Mouse (Mus musculus) thymus, adult 2 months (tissue): ENCODE measurements around the gene Aldh1a2. TPM values are rescaled to one million over a fixed set of nuclear protein-coding genes. Genes with fewer than 3 reads are reported as not detected.

Experiments
- DNase-seq: peaks from one replicate; pipeline ENCODE4 v3.0.0; 2021
- H3K27ac ChIP-seq: fragments of 200-500 bp; 2 replicates; pipeline ENCODE4 v1.5.1; 2012; ENCODE audit warnings: low read length, control low read depth; ENCODE audit not compliant: control insufficient read depth, insufficient read depth
- H3K27me3 ChIP-seq: fragments of 200-500 bp; 2 replicates; pipeline ENCODE4 v1.6.1; 2012; ENCODE audit warnings: mild to moderate bottlenecking, low read length, moderate library complexity, mixed read lengths; ENCODE audit not compliant: control insufficient read depth, insufficient read depth
- H3K36me3 ChIP-seq: fragments of 200-500 bp; 2 replicates; pipeline ENCODE4 v1.6.1; 2012; ENCODE audit warnings: mild to moderate bottlenecking, low read length, moderate library complexity; ENCODE audit not compliant: control insufficient read depth, insufficient read depth
- H3K4me1 ChIP-seq: fragments of 200-500 bp; replicated peaks from 2 replicates; pipeline ENCODE4 v1.6.1; 2012; ENCODE audit warnings: low read length; ENCODE audit not compliant: control insufficient read depth, insufficient read depth
- H3K4me3 ChIP-seq: fragments of 200-500 bp; 2 replicates; pipeline ENCODE4 v1.5.1; 2012; ENCODE audit warnings: mild to moderate bottlenecking, low read length, control low read depth, moderate library complexity; ENCODE audit not compliant: control insufficient read depth, insufficient read depth
- CTCF ChIP-seq: fragments of 200-500 bp; IDR thresholded peaks from 2 replicates; pipeline ENCODE4 v1.5.1; 2012; ENCODE audit warnings: mild to moderate bottlenecking, control low read depth, low read length, moderate library complexity, borderline replicate concordance; ENCODE audit not compliant: control insufficient read depth, poor library complexity, insufficient read depth; ENCODE audit errors: extremely low read depth
- POLR2A ChIP-seq: fragments of 200-500 bp; IDR thresholded peaks from 2 replicates; pipeline ENCODE4 v1.6.1; 2012; ENCODE audit warnings: mild to moderate bottlenecking, low read length, control low read depth, moderate library complexity; ENCODE audit not compliant: control insufficient read depth, poor library complexity, insufficient read depth; ENCODE audit errors: extremely low read depth
- WGBS: fragments of 180-500 bp; shearing (Covaris S2); methylation state at CpG from one replicate; pipeline ENCODE4 v1.1.7; 2018; 5-methylcytosine and 5-hydroxymethylcytosine counted together
- polyA plus RNA-seq: library from polyadenylated mRNA; depleted of rRNA; stranded (reverse); fragments of >200 nt; gene quantifications from 2 replicates; pipeline ENCODE4 v1.2.3, GENCODE M21; 2012

The Aldh1a2 gene
- polyA plus RNA-seq, 1 experiment = 2.3 TPM

- no peak for DNase-seq
- Histone ChIP-seq H3K27ac (no peak overlapping the region), H3K27me3 (no peaks in the 10 kb centered on the region), H3K4me1 (no peaks in the 10 kb centered on the region), H3K4me3 (no peak overlapping the region), H3K36me3 (no peaks in the 10 kb centered on the region)
- 96% methylated on average over 3 of the region's 3 CpGs for WGBS
- no peak for TF ChIP-seq POLR2A
- TF ChIP-seq CTCF = no peak
These were observed 100.4 kb downstream of the Aldh1a2 start for GRCm38 (mm10) chr9:71315960-71316359.

- no peak for TF ChIP-seq POLR2A
- no peak for TF ChIP-seq CTCF
- Histone ChIP-seq H3K4me1 (no peaks in the 10 kb centered on the region), H3K27me3 (no peaks in the 10 kb centered on the region), H3K27ac (no peak overlapping the region), H3K36me3 (no peaks in the 10 kb centered on the region), H3K4me3 (no peak overlapping the region)
- 93% methylated on average over 11 of the region's 11 CpGs for WGBS
- no peak for DNase-seq
These were observed 101.7 kb downstream of the Aldh1a2 start for GRCm38 (mm10) chr9:71317096-71317920.

DNA sequence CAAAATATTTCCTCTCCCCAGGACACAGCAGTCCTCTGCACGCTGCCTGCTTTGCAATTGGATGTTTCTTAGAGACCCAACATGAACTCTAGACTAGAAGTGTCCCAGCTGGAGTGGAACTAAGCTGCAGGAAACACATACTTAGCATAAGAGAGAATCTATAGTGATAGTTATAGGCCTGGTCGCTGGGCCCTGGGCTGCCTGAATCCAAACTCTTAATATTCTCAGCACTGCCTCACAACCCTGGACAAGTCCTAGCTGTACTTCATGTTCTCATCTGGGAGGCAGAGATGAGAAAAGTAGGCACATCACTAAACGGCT lies 102.3 kb downstream of the Aldh1a2 start:
- no peaks in the 10 kb centered on the region for H3K27me3 ChIP-seq
- H3K4me3 ChIP-seq = no peak overlapping the region
- no peak for DNase-seq
- H3K4me1 ChIP-seq = no peaks in the 10 kb centered on the region
- WGBS = 82% methylated on average over 3 of the region's 3 CpGs
- H3K27ac ChIP-seq = no peak overlapping the region
- TF ChIP-seq CTCF = no peak
- no peak for TF ChIP-seq POLR2A
- H3K36me3 ChIP-seq = no peaks in the 10 kb centered on the region

DNA sequence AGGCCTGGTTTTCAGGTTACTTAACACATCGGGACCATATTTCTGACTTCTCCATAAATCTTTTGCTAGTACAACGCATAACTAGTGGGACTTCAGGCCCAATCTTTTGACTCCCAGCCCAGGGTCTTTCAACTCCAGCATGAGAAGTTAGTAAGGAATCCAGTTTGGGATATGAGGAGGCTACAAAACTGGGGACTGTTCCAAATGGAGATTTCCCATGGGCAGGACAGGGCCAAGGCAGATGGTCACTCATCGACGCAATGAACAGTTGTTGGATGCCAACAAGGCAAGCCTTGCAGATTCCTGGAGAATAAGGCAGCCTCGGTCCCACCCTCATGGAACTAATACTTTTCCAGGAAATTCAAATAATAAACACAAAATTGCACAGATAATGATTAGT lies 104.2 kb downstream of the Aldh1a2 start:
- Histone ChIP-seq H3K4me3 (no peak overlapping the region), H3K27ac (no peak overlapping the region), H3K27me3 (no peaks in the 10 kb centered on the region), H3K36me3 (no peaks in the 10 kb centered on the region), H3K4me1 (no peaks in the 10 kb centered on the region)
- 98% methylated on average over 5 of the region's 5 CpGs for WGBS
- no peak for DNase-seq
- TF ChIP-seq CTCF = no peak
- no peak for TF ChIP-seq POLR2A

DNA sequence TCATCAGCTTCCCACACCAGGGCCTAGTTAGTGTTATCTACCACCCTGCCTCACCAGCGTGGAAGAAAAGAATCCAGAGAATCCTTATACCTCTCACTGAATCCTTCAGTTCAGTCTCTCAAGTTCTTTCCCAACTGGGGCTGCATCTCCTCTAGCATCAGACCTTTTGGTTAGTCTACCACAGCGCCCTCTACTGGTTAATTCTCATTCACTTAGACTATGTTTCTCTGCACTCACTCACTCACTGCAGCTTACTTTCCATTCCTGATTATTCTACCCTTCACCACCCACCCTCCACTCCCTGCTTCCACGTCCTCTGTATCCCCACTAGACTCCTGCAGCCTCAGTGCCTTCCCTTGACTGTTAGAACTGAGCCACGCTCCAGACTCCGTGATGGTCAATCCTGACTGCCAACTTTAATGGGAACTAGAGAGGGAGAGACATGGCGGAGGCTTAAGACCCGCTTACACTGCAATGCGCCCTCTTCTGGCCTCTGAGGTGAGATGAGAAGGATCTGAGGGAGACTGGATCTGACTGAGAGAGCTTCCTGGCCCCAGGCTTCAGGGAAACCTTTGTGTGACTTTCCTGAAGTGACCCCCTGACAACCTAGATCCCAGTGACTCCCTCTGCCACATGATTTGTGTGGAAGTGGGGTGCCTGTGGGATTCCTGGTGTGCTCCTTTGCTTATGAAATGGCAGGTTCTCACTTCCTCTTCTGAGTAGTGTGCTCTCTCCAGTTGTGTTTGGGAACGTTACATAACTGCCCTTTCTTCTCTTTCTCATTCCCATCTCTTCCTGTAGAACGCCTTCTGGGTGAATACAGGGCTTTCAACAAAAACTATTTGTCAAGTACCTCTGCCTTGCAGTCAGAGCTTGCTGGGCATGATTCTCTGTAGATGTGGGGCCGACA lies 104.9 kb downstream of the Aldh1a2 start:
- DNase-seq = no peak
- H3K4me3 ChIP-seq = no peak overlapping the region
- H3K27ac ChIP-seq = no peak overlapping the region
- H3K27me3 ChIP-seq = no peaks in the 10 kb centered on the region
- no peak for TF ChIP-seq POLR2A
- no peak for TF ChIP-seq CTCF
- H3K4me1 ChIP-seq = no peaks in the 10 kb centered on the region
- 83% methylated on average over 11 of the region's 11 CpGs for WGBS
- no peaks in the 10 kb centered on the region for H3K36me3 ChIP-seq

DNA sequence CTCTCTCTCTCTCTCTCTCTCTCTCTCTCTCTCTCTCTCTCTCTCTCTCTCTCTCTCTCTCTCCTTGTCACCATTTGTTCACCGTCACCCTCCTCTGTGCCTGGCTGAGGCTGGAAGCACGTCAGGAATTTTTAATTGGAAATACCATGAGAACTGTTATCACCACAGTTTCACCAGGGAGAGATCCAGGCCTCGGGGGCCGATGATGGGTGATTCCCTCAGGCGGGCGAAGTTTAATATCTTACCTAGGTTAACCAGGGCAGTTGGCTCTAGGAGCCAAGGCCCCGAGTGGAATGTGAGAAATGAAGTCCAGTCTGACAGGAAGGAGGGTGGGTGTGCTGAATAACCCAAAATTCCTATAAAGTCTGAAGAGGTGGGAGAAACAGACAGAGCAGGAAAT lies 105.8 kb downstream of the Aldh1a2 start:
- no peaks in the 10 kb centered on the region for H3K36me3 ChIP-seq
- no peak overlapping the region for H3K27ac ChIP-seq
- WGBS = 95% methylated on average over 7 of the region's 7 CpGs
- H3K27me3 ChIP-seq = no peaks in the 10 kb centered on the region
- no peaks in the 10 kb centered on the region for H3K4me1 ChIP-seq
- H3K4me3 ChIP-seq = no peak overlapping the region
- DNase-seq = no peak
- TF ChIP-seq CTCF = no peak
- TF ChIP-seq POLR2A = no peak

- no peaks in the 10 kb centered on the region for H3K4me1 ChIP-seq
- H3K27me3 ChIP-seq = no peaks in the 10 kb centered on the region
- 92% methylated on average over 6 of the region's 6 CpGs for WGBS
- H3K36me3 ChIP-seq = no peaks in the 10 kb centered on the region
- DNase-seq = no peak
- no peak overlapping the region for H3K4me3 ChIP-seq
- no peak overlapping the region for H3K27ac ChIP-seq
- no peak for TF ChIP-seq CTCF
- TF ChIP-seq POLR2A = no peak
These were observed 106.3 kb downstream of the Aldh1a2 start for GRCm38 (mm10) chr9:71321871-71322270.
